Mouse (Mus musculus) left cerebral cortex, adult 9 months (tissue): ENCODE results near the gene Prss50.

Experiments used
- DNase-seq, 2 experiments: peaks; one replicate each; pipeline ENCODE4 v3.0.0; 2022; ENCODE audit warnings: low spot score in 2 of 2

Gene Prss50

DNA sequence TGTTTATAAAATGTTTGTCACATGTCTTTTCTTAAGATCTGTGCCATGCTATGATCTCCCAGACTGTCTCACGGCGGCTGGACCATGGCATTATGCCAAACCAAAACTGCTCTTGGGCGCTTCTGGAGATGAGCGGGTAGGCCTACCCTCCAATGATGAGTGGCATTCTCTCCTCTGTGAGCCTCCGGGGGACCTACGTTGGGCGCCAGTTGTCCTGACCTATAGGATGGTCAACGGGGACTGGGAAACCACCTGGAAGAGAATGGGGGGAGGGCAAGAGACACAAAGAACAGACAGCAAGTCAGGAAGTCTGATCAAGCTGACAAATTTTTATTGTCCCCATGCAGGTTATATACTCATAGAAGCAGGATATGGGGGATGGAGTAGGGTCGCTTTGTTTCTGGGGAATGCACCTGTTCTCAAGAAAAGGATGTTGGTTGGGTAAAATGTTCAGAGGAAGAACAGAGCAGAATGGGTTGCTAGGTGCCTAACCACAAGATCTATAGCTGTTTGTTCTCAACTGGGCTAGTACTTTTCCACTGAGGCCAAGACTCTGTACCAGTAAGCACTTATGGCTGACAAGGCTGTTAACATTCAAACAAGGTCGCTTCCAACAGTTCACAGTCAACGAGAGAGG lies 49.6 kb downstream of the Prss50 start:
- DNase-seq = no peak

DNA sequence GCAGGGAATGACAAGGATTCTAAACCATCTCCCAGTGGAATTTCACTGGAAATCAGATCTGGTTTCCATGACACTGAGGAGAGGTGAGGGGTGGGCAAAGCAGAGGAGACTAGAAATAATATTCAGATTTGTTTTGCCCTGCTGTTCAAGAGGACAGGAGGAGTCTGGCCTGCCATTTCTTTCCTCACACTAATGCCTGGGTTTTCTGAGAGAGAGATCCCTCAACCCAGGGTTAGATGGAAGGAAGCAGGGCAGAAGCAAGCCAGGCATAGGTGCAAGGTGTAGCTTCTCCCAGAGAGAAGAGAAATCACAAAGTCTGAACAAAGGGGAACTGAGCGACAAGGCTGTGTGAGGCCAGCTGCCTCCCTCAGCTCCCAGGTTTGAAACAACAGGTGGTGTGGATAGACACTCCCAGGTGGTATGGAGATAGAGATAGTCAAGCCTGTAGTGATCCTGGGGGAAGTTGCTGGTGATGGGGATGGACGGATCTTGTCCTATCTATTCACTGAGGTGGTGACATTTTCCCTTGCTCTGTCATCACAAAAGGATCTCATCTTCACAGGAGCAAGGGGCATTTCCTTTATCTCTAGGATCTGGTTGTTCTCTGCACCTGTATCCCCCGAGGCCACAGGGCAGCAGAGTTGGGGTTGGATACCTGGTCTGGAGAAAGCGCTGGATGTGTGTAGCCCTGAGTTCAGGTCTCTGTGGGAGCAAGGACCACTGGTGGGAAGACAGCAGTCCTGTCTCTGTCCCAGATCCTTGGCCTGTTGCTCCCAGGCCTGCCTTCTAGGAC lies 50.3 kb downstream of the Prss50 start:
- no peak for DNase-seq

DNA sequence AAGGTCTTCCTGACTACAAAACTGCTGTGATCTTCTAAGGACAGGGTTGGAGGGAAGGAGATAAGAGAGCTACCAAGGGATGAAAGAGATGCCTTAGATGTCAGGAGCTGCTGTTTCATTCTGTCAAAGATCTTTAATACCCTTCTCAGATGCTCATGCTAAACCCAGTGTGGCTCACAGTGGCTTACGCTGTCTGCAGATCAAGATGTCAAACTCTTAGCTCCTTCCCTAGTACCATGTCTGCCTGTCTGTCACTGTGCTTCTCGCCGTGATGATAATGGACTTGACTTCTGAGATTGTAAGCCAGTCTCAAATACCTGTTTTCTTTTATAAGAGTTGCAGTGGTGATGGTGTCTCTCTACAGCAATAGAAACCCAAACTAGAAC lies 50.9 kb downstream of the Prss50 start:
- no peak for DNase-seq

DNA sequence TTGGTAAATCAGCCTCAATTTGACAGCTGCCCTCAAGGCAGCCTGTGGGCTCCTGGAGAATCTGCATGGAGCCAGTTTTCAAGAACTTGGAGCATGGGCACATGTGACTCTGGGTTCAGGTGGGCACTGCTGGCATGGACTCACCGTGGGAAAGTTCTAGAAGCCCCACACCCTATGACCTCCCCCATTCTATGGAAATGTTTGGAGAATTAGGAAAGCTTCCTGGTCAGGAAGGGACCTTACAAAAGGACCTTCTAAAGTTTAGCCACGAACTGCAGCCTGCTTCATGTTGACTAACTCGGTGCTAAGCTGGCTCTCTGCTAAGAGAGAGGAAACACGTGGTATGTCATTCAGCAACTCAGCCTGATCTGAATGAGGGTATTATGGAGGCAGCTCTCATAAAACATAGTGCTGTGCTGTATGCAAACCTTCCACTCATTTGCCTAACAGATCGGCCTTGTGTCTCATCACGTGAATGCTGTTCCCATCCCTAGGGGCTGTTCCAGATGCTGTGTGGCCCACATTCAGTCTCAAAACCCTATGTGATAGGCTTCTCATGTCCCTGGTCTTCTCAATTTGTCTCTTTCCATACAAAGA lies 51.7 kb downstream of the Prss50 start:
- no peak for DNase-seq
